Mouse (Mus musculus): ENCODE data around the gene Rtkn2.
A peak's percentile ranks its signal among the peaks of the same experiment; 100 is the strongest.

The Rtkn2 gene

DNA sequence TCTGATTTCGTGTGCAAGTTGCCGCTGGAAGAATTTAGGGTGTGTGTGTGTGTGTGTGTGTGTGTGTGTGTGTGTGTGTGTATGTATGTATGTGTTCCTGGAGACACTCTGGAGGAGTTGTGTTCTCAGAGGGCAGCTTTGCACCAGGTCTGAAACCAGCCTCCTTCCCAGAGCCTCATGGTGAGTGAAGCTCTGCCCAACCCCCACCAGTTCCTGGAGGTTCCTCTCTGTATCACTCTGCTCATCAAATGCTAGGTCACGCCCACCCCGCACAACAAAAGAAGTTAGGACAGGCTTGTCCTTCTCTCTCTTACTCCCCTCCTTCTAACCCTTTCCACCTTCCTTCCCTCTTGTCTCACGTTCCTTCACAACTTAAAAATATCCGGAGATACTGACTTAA is 64.6 kb downstream of the Rtkn2 start:
- DNase-seq: peak; percentile 49

DNA sequence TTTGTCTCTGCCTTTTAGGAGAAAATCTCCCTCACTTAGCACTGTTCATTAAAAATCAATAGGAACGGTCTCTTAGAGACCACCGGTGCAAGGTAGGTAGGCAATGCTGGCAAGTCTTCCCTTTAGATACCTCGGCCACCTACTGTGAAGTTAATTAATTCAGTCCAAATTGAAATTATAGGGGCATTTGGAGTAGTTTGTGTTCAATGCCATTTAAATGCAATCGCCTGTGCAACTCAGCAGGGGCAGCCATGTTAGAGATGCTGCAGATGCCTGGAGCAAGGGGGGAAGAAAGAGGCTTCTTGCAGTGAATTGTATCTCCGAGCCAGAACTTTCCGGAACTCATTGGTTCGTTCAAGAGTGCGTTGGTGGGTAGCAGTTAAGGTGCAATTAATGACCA is 65.5 kb downstream of the Rtkn2 start:
- no peak for DNase-seq

DNA sequence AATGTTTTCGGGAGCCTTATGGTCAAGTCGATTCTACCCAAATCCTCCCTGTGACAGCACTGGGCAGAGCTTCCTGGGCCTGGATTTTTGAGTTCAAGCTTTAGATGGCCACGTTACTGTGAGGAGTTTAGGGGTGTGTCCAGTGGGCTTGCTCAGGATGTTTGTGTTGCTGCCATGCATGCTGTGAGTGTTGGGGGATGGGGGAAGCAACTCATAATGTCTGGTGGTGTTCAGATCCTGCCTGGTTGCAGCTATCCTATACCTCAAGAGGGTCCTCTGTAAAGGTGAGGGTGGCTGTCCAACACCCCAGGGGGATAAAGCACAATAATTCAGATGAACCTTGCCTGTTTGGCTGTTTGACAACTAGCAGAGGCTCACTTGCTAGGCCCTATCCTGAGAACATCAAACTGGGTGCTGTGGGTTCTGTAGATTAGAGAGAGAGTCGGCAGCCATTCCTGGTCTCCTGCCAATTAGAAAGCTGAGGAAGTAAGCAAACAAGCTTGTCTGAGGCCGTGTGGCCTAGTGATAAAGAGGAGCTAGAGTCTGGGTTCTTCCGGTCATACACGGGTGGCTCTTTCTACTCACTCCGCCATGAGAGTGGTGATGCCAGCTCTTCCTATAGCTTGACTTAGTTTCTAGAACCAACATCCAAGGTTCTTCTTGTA is 69.4 kb downstream of the Rtkn2 start:
- no peak for DNase-seq

DNA sequence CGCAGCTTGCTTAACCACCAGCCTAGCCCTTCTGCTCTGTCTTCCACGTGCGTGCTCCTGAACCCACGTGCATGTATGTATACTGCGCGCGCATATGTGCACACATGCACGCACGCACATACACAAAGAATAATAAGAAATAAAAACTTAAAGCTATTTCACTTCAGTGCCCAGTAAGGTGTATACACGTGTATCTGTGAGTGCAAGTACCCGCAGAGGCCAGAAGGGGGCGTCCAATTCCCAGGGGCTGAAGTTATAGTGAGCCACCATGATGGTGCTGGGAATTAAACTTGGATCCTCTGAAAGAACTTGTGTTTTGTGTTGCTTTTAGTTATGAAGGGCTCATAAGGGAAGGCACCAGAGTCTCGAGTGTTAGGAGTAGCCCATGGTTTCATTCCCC is 71.5 kb downstream of the Rtkn2 start:
- DNase-seq: no peak

DNA sequence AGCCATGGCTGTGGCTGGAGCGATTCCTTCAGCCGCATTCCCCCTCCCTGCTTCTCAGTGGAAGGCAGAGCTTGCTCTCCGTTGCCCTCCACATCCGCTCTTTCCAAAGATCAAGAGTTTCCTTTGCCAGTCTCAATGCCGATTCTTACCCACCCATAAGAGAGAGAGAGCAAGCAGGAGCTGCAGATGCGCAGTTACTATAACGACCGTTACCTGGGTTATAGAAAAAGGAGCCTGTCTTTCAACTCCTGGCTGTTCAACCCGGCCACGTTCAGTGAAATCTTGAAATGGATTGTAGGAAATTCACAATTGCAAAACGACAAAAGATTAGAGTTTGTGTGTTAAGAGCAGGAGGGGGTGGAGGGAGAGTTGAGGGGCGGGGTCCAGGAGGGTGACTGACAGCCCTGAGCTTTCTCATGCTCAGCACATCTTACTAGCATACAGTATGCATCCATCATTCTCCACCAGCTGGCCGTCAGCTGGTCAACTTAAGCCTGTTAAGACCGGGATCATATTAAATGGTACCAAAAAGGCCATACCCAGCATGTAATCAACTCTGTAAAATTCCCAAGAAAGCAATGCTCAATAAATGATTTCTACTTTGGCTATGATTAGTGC is 72.1 kb downstream of the Rtkn2 start:
- DNase-seq: no peak

DNA sequence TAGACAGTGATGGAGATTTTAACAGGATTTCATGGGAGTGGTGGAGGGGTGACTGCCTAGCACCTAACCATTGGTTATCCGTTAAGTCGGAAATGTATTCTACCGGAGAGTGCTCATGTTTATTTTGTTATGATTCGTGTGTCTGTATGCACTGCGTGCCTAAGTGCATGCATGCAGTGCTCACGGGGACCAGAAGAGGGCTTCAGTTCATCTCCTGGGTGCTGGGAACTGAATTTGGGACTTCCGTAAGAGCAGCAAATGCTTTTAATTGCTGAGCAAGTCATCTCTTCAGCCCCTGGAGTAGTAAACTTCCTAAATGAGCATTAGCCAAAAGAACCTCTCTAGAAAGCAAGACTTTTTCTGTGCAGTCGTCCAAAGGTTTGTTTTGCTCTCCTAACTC is 72.9 kb downstream of the Rtkn2 start:
- no peak for DNase-seq

DNA sequence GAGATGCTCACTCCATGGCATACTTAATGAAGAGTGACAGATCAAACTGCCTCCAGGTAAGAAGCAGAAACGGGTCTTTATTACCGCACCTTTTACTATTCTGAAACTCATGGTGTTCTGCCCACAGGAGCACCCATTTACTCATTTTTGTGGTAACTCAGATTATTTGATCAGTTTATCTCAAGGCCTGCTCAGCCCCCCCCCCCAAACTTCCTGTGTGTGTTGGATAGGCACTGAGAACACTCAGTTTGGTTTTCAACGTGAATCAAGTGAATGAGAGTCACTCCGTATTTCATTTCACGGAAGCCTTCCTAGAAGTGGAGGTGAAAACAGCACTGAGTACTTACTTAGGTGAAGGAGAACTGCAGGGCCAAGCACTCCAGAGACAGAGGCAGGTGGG is 74.8 kb downstream of the Rtkn2 start:
- DNase-seq: no peak

DNA sequence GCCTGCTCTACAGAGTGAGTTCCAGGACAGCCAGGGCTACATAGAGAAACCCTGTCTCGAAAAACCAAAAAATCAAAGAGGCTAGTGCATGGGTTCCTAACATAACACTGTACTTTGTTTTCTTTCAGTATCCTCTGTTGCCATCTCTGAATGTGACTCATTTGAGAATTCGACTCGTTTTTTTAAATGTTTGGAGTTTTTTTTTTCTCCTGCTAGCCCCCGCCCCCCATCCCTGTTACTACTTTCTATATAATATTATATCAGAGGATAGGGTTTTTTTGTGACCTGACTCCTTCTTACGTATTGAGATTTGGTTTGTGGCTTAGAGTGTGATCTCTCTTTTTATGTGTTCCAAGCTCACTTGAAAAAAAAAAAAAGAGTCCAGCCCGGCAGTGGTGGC is 75.3 kb downstream of the Rtkn2 start:
- no peak for DNase-seq

DNA sequence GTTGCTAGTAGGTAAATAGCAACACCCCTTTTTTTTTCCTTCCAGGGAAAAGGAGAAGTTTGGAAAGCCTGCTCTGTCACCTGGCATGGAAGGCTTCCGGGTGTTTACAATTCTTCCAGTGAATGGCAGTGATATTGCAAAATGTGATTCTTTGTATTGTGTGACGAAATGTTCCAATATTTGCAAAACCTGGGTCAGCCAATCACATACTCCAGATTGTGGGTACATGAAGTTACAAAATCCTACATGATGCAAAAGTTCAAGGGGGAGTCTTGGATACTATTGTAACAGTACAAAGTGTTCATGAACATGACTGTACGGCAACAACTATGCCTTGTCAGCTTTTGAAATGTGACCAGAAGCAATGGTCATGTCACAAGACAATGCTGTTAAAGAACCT is 78.5 kb downstream of the Rtkn2 start:
- DNase-seq: no peak

DNA sequence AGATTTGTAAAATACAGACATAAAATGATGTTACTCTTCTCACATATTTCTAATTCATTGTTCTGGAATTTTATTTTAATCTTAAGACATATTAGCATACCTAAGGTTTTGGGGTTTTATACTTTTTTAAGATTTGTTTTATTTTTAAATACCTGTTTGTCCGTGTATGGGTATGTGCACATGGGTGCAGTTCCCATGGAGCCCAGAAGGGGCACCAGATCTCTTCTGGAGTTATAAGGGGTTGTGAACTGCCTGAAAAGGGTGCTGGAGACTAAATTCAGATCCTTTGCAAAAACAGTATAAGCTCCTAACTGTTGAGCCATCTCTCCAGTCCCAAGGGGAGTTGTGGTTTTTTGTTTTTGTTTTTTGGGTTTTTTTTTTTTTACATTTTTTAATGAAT is 79.0 kb downstream of the Rtkn2 start:
- DNase-seq: no peak

DNA sequence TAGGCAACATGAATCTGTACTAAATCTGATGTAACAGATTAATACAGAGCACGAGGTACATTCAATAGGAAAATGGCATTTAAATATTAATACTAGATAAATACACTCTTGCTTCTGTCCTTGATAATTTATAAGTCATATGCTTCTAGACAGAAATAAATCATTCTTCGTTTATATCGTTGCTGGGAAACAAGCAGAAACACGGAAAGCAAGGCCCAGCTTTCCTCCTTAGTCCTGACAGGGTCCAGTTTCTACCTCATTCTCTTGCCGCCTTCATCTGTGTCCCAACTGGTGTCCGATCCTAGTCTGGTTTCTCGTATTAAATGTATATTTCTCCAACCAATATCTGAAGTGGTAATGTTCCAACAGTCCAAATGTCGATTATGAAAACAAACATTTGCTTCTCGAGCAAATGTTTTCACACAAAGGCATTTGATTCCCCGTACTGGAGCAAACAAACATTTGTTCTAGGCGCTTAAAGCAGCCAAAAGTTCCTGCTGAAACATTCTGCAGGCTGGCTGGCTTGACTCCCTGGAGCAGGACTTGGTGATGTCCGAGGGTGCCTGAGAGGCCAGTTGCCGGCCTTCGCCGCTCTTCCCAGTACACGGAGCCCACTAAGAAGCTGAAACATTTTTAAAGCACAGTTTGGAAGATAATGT is 81.3 kb downstream of the Rtkn2 start:
- no peak for DNase-seq

DNA sequence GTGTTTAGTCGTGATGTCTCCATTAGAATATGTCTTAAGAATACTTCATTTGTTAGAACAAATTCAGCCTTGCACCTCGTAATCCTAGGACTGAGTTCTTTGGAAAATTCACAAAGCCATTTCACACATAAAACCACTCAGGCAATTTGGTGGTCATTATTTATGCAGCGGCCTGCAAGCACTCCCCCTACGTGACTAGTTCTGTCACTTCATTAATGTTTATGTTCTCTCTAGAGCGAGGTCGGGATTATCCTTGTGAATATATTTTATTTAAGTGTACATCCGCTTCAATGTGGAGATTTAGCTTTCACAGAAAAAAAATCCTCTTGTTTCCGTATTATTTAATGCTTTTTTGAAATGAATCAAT is 81.9 kb downstream of the Rtkn2 start:
- no peak for DNase-seq

DNA sequence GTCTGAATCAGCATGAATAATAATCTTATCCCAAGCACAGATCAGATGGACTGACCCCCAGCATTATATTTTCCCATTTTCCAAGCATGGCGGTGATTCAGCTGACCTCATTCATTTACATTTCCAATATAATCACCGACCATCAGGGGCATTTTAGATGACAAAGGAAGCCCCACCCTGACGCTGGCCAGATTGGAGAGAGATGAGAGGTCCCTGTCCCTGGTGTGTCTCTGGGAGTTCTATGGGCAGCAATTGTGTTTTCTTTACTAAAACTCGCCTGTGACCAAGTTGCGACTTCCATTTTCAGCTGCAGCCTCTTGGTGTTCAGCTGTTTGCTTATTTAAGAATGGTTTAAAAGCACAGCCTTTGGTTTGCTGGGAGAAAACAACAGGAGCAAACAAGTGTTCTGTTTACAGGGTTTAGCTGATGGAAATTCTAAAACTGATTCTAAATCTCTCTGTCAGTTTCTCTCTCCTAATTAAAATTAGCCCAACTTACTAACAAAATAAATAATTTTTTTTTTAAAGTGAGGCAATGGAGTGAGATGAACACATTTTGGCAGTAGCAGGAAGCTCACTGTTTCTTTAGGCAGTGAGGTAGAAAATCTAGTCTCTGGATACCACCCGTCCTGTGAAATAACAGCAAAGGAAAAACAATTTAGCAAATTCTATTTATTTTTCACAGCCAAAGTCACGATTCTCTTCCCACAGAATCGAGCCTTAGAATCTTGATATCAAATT is 84.6 kb downstream of the Rtkn2 start:
- DNase-seq: no peak

DNA sequence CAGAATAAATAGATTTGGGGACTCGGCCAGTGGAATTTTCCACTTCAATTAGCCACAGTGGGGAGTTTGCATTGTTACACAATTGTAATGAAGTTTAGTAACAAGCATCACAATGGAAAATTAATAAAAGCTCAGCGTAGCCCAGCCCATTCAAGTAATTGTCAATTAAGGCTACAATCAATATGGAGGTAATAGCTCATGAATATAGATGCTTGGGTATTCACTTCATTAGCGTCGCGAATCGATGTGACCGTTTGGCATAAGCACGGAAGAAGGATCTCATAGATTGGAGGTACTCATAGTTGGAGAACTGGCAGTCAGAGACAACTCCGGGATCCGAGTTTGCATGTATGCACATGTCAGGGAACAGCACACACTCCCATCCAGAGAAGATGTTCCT is 85.2 kb downstream of the Rtkn2 start:
- DNase-seq: no peak

DNA sequence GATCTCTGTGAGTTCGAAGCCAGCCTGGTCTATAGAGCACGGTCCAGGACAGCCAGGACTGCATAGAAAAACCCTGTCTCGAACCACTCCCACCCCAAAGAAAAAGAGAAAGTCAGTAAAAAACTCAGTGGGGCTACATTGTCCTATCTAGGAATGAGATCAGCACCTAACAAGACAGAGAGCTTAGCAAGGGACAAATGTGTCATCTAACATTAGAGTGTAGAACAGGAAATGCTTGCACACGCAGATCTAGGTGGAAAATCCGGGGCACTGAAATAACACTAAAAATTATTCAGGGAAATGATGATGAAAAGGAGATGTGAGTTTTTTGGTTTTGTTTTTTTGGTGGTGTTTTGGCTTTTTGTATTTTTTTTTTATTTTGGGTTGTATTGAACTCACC is 86.8 kb downstream of the Rtkn2 start:
- DNase-seq: no peak

DNA sequence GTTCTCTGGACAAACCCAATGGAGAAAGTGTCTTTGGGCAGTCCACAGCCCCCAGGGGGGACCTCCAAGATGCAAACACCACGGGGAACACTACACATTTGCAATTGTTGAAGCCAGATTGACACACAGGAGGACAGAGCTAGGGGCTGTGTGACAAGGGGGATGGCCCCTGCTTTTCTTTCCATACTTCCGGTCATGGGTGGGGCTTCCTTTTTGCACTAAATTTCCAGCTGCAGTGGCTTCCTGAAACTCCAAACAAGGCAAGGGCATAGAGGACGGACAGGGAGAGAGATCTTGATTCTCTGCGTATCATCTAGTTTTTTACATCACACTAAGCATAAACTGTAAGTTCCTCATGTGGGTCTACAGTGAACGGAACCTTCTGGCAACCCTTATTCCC is 88.6 kb downstream of the Rtkn2 start:
- no peak for DNase-seq

DNA sequence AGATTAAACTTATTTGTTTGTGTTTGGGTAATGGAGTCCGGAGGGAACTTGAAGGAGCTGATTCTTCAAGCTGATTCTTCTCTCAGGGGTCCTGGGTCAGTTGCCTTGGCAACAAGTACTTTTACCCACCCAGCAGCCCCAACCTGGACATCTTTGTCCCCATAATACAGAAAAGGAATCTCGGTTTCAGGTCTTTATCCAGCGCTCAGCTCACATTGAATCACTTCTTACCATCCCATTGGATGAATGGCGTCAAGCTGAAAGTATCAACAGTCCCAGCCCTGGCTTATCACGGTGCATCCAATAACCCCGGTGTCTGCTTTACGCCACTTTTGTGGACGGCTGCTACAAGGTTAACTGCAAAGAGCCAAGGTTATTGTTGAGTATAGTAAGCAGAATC is 89.1 kb downstream of the Rtkn2 start:
- DNase-seq: no peak

DNA sequence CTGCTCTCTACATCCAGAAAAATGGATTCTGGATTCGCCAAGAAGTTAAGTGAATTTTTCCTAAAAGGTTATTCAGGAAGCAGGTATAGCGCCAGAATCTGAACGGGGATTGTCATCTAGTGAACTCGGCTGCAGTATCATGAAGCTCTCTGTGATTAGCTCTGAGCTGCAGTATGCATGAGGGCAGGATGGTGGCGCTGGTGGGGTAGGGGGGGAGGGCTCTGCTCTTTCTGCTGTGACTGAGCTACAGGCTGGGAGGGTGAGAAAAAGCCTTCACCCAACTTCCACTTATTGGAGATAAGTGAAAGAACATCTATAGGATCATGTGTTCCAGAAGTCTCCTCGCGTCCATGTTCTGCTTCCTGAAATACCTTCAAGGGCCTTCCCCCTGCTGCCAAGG is 91.7 kb downstream of the Rtkn2 start:
- DNase-seq: no peak

DNA sequence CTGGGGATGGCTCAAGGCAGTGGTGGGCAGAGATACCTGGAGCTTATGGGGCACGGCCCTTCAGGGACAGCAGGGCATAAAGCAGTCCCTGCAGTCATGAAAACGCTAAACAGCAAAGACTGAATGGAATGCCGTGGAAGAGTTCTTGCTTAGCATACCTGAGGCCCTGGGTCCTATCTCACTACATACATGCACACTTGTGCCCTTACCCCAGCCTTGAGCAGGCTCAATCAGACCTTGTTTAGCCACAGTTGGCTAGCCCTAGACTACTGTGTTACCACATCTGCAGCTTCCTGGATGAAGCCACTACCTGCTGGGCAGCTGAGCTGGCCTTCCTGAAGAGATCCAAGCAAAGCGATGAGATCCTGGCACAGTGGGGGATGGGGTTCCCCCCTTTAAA is 93.3 kb downstream of the Rtkn2 start:
- DNase-seq: no peak

DNA sequence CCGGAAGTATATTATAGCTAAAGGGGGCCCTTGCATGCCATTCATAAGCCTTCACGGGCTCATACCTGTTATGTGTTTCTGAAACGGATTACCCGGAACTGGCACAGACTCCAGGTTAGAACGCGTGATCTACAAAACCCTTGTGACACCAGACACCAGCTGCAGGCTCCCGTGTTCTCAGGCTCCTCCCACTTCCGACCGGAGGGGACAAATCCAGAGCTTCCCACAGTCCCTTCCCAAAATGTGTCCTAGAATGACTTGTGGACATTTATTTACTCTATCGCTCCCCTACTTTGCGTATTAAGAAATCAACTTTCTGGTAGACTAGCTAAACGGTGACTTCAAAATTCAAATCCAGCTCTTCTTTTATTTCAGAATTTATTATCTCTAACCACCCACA is 94.9 kb downstream of the Rtkn2 start:
- no peak for DNase-seq

DNA sequence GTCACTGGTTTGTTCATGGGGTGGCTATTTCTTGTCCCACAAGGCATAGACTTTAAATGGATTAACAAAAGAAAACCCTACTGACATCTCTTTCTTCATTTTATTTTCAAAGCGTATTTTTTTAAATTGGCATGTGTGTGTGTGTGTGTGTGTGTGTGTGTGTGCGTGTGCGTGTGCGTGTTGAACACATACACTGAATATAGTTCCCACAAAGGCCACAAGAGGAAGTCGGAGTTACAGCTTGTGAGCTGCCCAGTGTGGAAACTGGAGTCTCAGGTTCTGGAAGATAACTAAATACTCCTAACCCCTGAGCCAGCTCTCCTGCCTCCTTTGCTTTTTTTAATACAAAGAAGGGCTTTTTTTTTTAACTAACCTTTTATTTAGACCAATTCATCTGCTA is 95.8 kb downstream of the Rtkn2 start:
- no peak for DNase-seq

DNA sequence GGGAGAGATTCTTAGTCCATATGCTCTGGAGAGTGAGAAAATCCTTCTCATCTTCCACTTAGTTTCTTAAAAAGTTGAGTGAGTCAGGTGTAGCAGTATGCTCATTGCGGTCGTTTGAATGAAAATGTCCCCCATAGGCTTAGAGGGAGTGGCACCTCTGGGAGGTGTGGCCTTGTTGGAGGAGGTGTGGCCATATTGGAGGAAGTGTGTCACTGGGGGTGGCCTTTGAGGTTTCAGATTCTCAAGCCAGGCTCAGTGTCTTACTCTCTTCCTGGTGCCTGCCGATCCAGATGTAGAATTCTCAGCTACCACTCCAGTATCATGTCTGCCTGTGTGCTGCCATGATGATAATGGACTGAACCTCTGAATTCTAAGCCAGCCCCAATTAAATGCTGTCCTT is 99.3 kb downstream of the Rtkn2 start:
- no peak for DNase-seq

DNA sequence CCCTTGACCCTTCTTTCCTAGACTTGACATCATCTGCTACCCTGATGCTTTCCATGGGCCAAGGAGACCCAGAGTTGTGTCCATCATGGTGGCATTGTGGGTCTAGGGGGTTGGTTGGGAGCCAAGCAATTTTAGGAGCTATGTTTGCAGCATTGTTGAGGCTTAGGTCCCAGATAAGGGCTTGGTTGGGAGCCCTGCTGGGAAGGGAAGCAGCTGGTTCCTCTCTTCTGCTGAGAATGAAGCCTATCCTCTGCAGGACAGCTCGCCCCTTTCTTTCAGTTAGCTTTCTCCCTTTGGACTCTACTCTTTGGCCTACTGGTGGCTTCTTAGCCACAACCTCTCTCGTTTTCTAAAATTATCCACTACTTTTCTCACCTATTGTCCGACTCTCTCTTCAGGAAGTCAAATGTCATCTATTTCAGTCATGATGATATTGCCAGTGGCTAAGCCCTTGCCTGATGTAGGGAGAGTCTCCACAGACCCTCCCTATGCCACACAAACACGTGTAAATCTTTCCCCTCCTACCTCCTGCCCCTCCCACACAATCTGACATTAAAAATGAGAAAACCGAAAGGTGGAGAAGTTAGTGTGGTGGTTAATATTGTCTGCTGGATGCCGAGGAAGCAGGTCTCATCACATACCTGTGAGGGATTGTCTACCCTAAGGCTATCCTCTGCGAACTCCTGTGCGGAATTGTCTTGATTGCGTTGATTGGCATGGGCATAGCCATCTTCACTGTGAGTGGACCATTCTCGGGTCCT is 100.7 kb downstream of the Rtkn2 start:
- no peak for DNase-seq
